Mouse (Mus musculus) heart, adult 2 months (tissue): ENCODE data around the gene Ccdc151.

ENCODE experiments used
- CTCF ChIP-seq: fragments of 200-600 bp; IDR thresholded peaks from 2 replicates; pipeline ENCODE4 v1.8.1; 2022; ENCODE audit warnings: antibody characterized with exemption, mild to moderate bottlenecking, moderate library complexity
- EP300 ChIP-seq: fragments of 200-500 bp; IDR thresholded peaks from 2 replicates; pipeline ENCODE4 v1.6.1; 2011; ENCODE audit warnings: low read depth, low read length, control low read depth; ENCODE audit not compliant: insufficient read depth

- TF ChIP-seq CTCF (no peak), EP300 (no peak)
Measured at GRCm38 (mm10) chr9:22004546-22004945, 2.1 kb upstream of the Ccdc151 start.
